Mouse (Mus musculus) liver, embryonic 16.5 days (tissue): ENCODE results near the gene Hnf1a. TPM values are rescaled to one million over a fixed set of nuclear protein-coding genes. Genes with fewer than 3 reads are reported as not detected.
A peak's percentile ranks its signal among the peaks of the same experiment; 100 is the strongest.

Source experiments
- ATAC-seq: fragments of 200-750 bp; cut with Nextera tagmentation; 2 replicates; pipeline ENCODE4 v1.8.0; 2017; ENCODE audit warnings: low read depth, mild to moderate bottlenecking, moderate number of reproducible peaks, moderate library complexity
- H3K27ac ChIP-seq: fragments of 300-500 bp; sonication (generic); 2 replicates; pipeline ENCODE4 v1.5.1; 2014; ENCODE audit warnings: mild to moderate bottlenecking, low read length
- H3K27me3 ChIP-seq: fragments of 300-500 bp; sonication (generic); 2 replicates; pipeline ENCODE4 v1.6.1; 2014; ENCODE audit warnings: low read depth, low read length, mixed read lengths; ENCODE audit not compliant: control insufficient read depth, insufficient read depth
- H3K36me3 ChIP-seq: fragments of 300-500 bp; sonication (generic); 2 replicates; pipeline ENCODE4 v1.6.1; 2014; ENCODE audit warnings: mild to moderate bottlenecking; ENCODE audit not compliant: control insufficient read depth, insufficient read depth
- H3K4me1 ChIP-seq: fragments of 300-500 bp; sonication (generic); 2 replicates; pipeline ENCODE4 v1.6.1; 2014; ENCODE audit warnings: low read depth, low read length, mixed read lengths; ENCODE audit not compliant: control insufficient read depth
- H3K4me2 ChIP-seq: fragments of 300-500 bp; sonication (generic); 2 replicates; pipeline ENCODE4 v1.6.1; 2014; ENCODE audit warnings: low read depth, low read length, mixed read lengths
- H3K4me3 ChIP-seq: fragments of 300-500 bp; sonication (generic); 2 replicates; pipeline ENCODE4 v1.5.1; 2014; ENCODE audit warnings: low read depth, mild to moderate bottlenecking, low read length
- H3K9ac ChIP-seq: fragments of 300-500 bp; sonication (generic); 2 replicates; pipeline ENCODE4 v1.6.1; 2014; ENCODE audit warnings: low read depth, low read length
- H3K9me3 ChIP-seq: fragments of 300-500 bp; sonication (generic); replicated peaks from 2 replicates; pipeline ENCODE4 v1.6.1; 2016; ENCODE audit warnings: low read length; ENCODE audit not compliant: control insufficient read depth
- WGBS: fragments of 180-500 bp; shearing (Covaris S2); extraction: QIAGEN DNeasy Blood & Tissue Kit; methylation state at CpG from one replicate; pipeline ENCODE4 v1.1.7; 2014; ENCODE audit not compliant: insufficient replicate concordance; 5-methylcytosine and 5-hydroxymethylcytosine counted together
- polyA plus RNA-seq: library from polyadenylated mRNA; unstranded; fragments of >200 nt; fragmentation: Nextera tagmentation; extraction: Ambion mirVana; gene quantifications from 2 replicates; pipeline ENCODE4 v1.2.1, GENCODE M21; 2015

Hnf1a gene
- polyA plus RNA-seq, 1 experiment from 2014 or later, result 4.7 TPM

- Histone ChIP-seq H3K9ac (no peak overlapping the region), H3K4me2 (no peak overlapping the region), H3K27me3 (no peaks in the 10 kb centered on the region), H3K27ac (no peak overlapping the region), H3K4me1 (peaks cover 11% of the 10 kb centered on the region), H3K4me3 (no peak overlapping the region), H3K9me3 (no peaks in the 10 kb centered on the region), H3K36me3 (no peaks in the 10 kb centered on the region)
- WGBS, result 60% methylated on average over 4 of the region's 4 CpGs
- no peak for ATAC-seq
Observed at GRCm38 (mm10) chr5:114961590-114962360, 9.1 kb downstream of the Hnf1a start.

- Histone ChIP-seq H3K27me3 (no peaks in the 10 kb centered on the region), H3K9ac (no peak overlapping the region), H3K36me3 (no peaks in the 10 kb centered on the region), H3K4me3 (no peak overlapping the region), H3K4me1 (no peaks in the 10 kb centered on the region), H3K9me3 (no peaks in the 10 kb centered on the region), H3K27ac (no peak overlapping the region), H3K4me2 (no peak overlapping the region)
- ATAC-seq, result no peak
- 72% methylated on average over 5 of the region's 5 CpGs for WGBS
Observed at GRCm38 (mm10) chr5:114958069-114958468, 12.8 kb downstream of the Hnf1a start.

- H3K27ac ChIP-seq, result no peak overlapping the region
- no peak overlapping the region for H3K9ac ChIP-seq
- WGBS, result 75% methylated on average over 14 of the region's 14 CpGs
- no peaks in the 10 kb centered on the region for H3K27me3 ChIP-seq
- no peaks in the 10 kb centered on the region for H3K9me3 ChIP-seq
- ATAC-seq, result no peak
- H3K4me3 ChIP-seq, result no peak overlapping the region
- peaks cover 3% of the 10 kb centered on the region; the same call in 1 of the 2 replicates for H3K4me1 ChIP-seq
- no peak overlapping the region for H3K4me2 ChIP-seq
- no peaks in the 10 kb centered on the region for H3K36me3 ChIP-seq
Observed at GRCm38 (mm10) chr5:114953326-114953725, 17.6 kb downstream of the Hnf1a start.

GRCm38 (mm10) chr5:114951279-114951880 lies 19.5 kb downstream of the Hnf1a start:
- Histone ChIP-seq H3K4me1 (peaks cover 3% of the 10 kb centered on the region; the same call in 1 of the 2 replicates), H3K36me3 (no peaks in the 10 kb centered on the region), H3K9me3 (no peaks in the 10 kb centered on the region), H3K9ac (no peak overlapping the region), H3K27me3 (no peaks in the 10 kb centered on the region), H3K27ac (no peak overlapping the region), H3K4me2 (no peak overlapping the region), H3K4me3 (no peak overlapping the region)
- WGBS, result 71% methylated on average over 21 of the region's 21 CpGs
- ATAC-seq, result peak; percentile 66

- Histone ChIP-seq H3K9ac (no peak overlapping the region), H3K4me1 (peaks cover 3% of the 10 kb centered on the region; the same call in 1 of the 2 replicates), H3K36me3 (no peaks in the 10 kb centered on the region), H3K27me3 (no peaks in the 10 kb centered on the region), H3K9me3 (no peaks in the 10 kb centered on the region), H3K27ac (no peak overlapping the region), H3K4me2 (no peak overlapping the region), H3K4me3 (no peak overlapping the region)
- ATAC-seq, result no peak
- 70% methylated on average over 12 of the region's 12 CpGs for WGBS
Observed at GRCm38 (mm10) chr5:114950669-114951068, 20.2 kb downstream of the Hnf1a start.

GRCm38 (mm10) chr5:114949812-114950211 lies 21.1 kb downstream of the Hnf1a start:
- Histone ChIP-seq H3K4me1 (peaks cover 3% of the 10 kb centered on the region; the same call in 1 of the 2 replicates), H3K9me3 (no peaks in the 10 kb centered on the region), H3K4me3 (no peak overlapping the region), H3K36me3 (no peaks in the 10 kb centered on the region), H3K4me2 (no peak overlapping the region), H3K27ac (no peak overlapping the region), H3K9ac (no peak overlapping the region), H3K27me3 (no peaks in the 10 kb centered on the region)
- WGBS, result 64% methylated on average over 9 of the region's 9 CpGs
- no peak for ATAC-seq

GRCm38 (mm10) chr5:114949316-114949715 lies 21.6 kb downstream of the Hnf1a start:
- no peak for ATAC-seq
- H3K9ac ChIP-seq, result no peak overlapping the region
- no peak overlapping the region for H3K27ac ChIP-seq
- no peak overlapping the region for H3K4me2 ChIP-seq
- no peaks in the 10 kb centered on the region for H3K36me3 ChIP-seq
- H3K4me3 ChIP-seq, result no peak overlapping the region
- no peaks in the 10 kb centered on the region for H3K27me3 ChIP-seq
- 49% methylated on average over 5 of the region's 5 CpGs for WGBS
- H3K9me3 ChIP-seq, result no peaks in the 10 kb centered on the region
- H3K4me1 ChIP-seq, result peaks cover 3% of the 10 kb centered on the region; the same call in 1 of the 2 replicates

GRCm38 (mm10) chr5:114948891-114949290 lies 22.0 kb downstream of the Hnf1a start:
- H3K4me3 ChIP-seq, result no peak overlapping the region
- H3K4me1 ChIP-seq, result peaks cover 3% of the 10 kb centered on the region; the same call in 1 of the 2 replicates
- WGBS, result 52% methylated on average over 6 of the region's 6 CpGs
- H3K9me3 ChIP-seq, result no peaks in the 10 kb centered on the region
- H3K27me3 ChIP-seq, result no peaks in the 10 kb centered on the region
- no peak overlapping the region for H3K9ac ChIP-seq
- peak; percentile 64 for ATAC-seq
- H3K27ac ChIP-seq, result no peak overlapping the region
- H3K36me3 ChIP-seq, result no peaks in the 10 kb centered on the region
- H3K4me2 ChIP-seq, result no peak overlapping the region

GRCm38 (mm10) chr5:114945072-114945471 lies 25.8 kb downstream of the Hnf1a start:
- Histone ChIP-seq H3K27ac (no peak overlapping the region), H3K4me3 (no peak overlapping the region), H3K4me1 (peaks cover 3% of the 10 kb centered on the region; the same call in 1 of the 2 replicates), H3K27me3 (no peaks in the 10 kb centered on the region), H3K4me2 (no peak overlapping the region), H3K9me3 (no peaks in the 10 kb centered on the region), H3K9ac (no peak overlapping the region), H3K36me3 (no peaks in the 10 kb centered on the region)
- ATAC-seq, result no peak
- 80% methylated on average over 10 of the region's 10 CpGs for WGBS
